Mouse (Mus musculus) spleen, adult 2 months (tissue): Measurements from ENCODE around the gene Serpinb9.

ENCODE experiments used
- CTCF ChIP-seq: fragments of 200-500 bp; IDR thresholded peaks from 2 replicates; pipeline ENCODE4 v1.5.1; 2011; ENCODE audit warnings: mild to moderate bottlenecking, inconsistent platforms; ENCODE audit not compliant: insufficient read depth, insufficient read length, insufficient replicate concordance; ENCODE audit errors: extremely low read depth
- POLR2A ChIP-seq: fragments of 200-500 bp; IDR thresholded peaks from 2 replicates; pipeline ENCODE4 v1.6.1; 2011; ENCODE audit warnings: low read depth, low read length, inconsistent platforms

GRCm38 (mm10) chr13:33028146-33028545 is 25.1 kb downstream of the Serpinb9 start:
- TF ChIP-seq CTCF = no peak
- TF ChIP-seq POLR2A = no peak
